Mouse (Mus musculus): ENCODE data around the gene Plcb1. TPM values are rescaled to one million over a fixed set of nuclear protein-coding genes. Genes with fewer than 3 reads are reported as not detected.

Gene Plcb1
- polyA plus RNA-seq, 1 experiment from 2014 or later, result 21.5 TPM

- ATAC-seq (ENCODE audit: insufficient read depth) (no peak), DNase-seq (no peak)
- H3K9ac ChIP-seq, result no peak overlapping the region; the same call in 1 of the 2 replicates
- no peak for TF ChIP-seq CTCF (IDR thresholded peaks at IDR 0.05; ENCODE audit: low read depth)
- H3K27ac ChIP-seq (ENCODE audit: low read depth), result no peak overlapping the region
- no peaks in the 10 kb centered on the region for H3K9me3 ChIP-seq (ENCODE audit: low read depth, low read length)
- H3K4me2 ChIP-seq, result no peak overlapping the region
- no peaks in the 10 kb centered on the region for H3K36me3 ChIP-seq (ENCODE audit: insufficient read depth)
- no peak overlapping the region for H3K4me3 ChIP-seq (ENCODE audit: low read depth, low read length)
- no peaks in the 10 kb centered on the region for H3K27me3 ChIP-seq (ENCODE audit: insufficient read depth, low read length)
- no peaks in the 10 kb centered on the region for H3K4me1 ChIP-seq (ENCODE audit: insufficient read depth)
- WGBS, result 38% methylated on average over 2 of the region's 2 CpGs
Observed at GRCm38 (mm10) chr2:135500872-135501271, 715.0 kb downstream of the Plcb1 start.

DNA sequence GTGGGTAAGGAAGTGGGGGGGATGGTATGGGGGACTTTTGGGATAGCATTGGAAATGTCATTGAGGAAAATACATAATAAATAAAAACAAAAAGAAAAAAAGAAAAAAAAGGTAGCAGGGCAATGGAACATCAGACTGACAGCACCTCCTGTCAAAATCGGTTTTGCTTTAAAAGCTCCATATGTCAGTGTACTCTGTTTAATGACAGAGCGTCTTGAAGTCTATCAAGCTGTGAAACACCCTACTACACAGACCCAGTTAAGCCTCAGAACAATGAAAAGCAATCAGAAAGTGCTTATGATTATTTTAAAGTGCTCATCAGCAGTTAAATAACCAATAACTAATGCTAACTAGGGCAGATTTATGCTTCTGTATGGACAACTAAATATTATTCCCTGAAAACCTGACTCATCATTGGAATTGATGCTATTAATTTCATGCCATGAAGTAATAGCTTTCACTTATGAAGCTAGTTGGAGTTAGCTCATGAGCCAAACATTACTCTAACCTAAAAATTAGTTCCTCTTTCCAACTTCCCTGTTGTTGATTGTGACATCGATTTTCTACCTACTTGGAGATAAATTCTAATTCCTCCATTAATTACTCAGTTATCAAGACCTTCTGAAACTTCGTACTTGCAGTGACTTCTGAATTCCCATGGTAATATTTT lies 717.6 kb downstream of the Plcb1 start:
- H3K27ac ChIP-seq (ENCODE audit: low read depth), result no peak overlapping the region
- H3K9me3 ChIP-seq (ENCODE audit: low read depth, low read length), result no peaks in the 10 kb centered on the region
- TF ChIP-seq CTCF (IDR thresholded peaks at IDR 0.05; ENCODE audit: low read depth), result no peak
- ATAC-seq (ENCODE audit: insufficient read depth), result no peak
- 81% methylated on average over 4 of the region's 4 CpGs for WGBS
- H3K4me3 ChIP-seq (ENCODE audit: low read depth, low read length), result no peak overlapping the region
- no peak for DNase-seq
- H3K9ac ChIP-seq, result no peak overlapping the region
- no peaks in the 10 kb centered on the region for H3K27me3 ChIP-seq (ENCODE audit: insufficient read depth, low read length)
- no peaks in the 10 kb centered on the region for H3K36me3 ChIP-seq (ENCODE audit: insufficient read depth)
- H3K4me1 ChIP-seq (ENCODE audit: insufficient read depth), result no peaks in the 10 kb centered on the region
- H3K4me2 ChIP-seq, result no peak overlapping the region

DNA sequence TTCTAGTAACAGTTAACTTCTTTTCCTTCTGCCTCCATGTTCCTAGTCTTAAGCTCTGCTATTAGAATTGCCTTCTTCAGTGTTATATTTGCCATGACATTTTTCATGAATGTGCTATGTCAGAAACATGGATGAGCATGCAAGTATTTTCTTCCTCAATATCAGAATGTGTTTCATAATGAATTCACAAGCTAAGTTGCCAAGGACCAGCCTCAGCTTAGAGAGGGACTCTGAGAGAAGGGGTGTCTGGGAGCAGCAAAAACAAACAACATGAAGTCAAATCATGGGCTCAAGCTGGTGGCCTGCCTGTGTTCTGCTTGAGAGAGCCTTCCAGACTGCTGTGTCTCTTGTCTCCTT lies 718.1 kb downstream of the Plcb1 start:
- no peak overlapping the region for H3K27ac ChIP-seq (ENCODE audit: low read depth)
- H3K4me3 ChIP-seq (ENCODE audit: low read depth, low read length), result no peak overlapping the region
- H3K4me1 ChIP-seq (ENCODE audit: insufficient read depth), result no peaks in the 10 kb centered on the region
- DNase-seq, result no peak
- no peak overlapping the region for H3K4me2 ChIP-seq
- no peak overlapping the region for H3K9ac ChIP-seq
- ATAC-seq (ENCODE audit: insufficient read depth), result no peak
- no peaks in the 10 kb centered on the region for H3K36me3 ChIP-seq (ENCODE audit: insufficient read depth)
- no peaks in the 10 kb centered on the region for H3K9me3 ChIP-seq (ENCODE audit: low read depth, low read length)
- no peaks in the 10 kb centered on the region for H3K27me3 ChIP-seq (ENCODE audit: insufficient read depth, low read length)
- no peak for TF ChIP-seq CTCF (IDR thresholded peaks at IDR 0.05; ENCODE audit: low read depth)

- H3K4me3 ChIP-seq (ENCODE audit: low read depth, low read length), result no peak overlapping the region
- no peaks in the 10 kb centered on the region for H3K9me3 ChIP-seq (ENCODE audit: low read depth, low read length)
- H3K27ac ChIP-seq (ENCODE audit: low read depth), result no peak overlapping the region
- WGBS, result 37% methylated on average over 1 of the region's 1 CpGs
- H3K4me2 ChIP-seq, result no peak overlapping the region
- no peak for DNase-seq
- TF ChIP-seq CTCF (IDR thresholded peaks at IDR 0.05; ENCODE audit: low read depth), result no peak
- no peak for ATAC-seq (ENCODE audit: insufficient read depth)
- H3K27me3 ChIP-seq (ENCODE audit: insufficient read depth, low read length), result no peaks in the 10 kb centered on the region
- no peaks in the 10 kb centered on the region for H3K4me1 ChIP-seq (ENCODE audit: insufficient read depth)
- H3K36me3 ChIP-seq (ENCODE audit: insufficient read depth), result no peaks in the 10 kb centered on the region
- H3K9ac ChIP-seq, result no peak overlapping the region
Observed at GRCm38 (mm10) chr2:135507111-135507510, 721.2 kb downstream of the Plcb1 start.

GRCm38 (mm10) chr2:135518956-135519355 lies 733.1 kb downstream of the Plcb1 start:
- no peaks in the 10 kb centered on the region for H3K36me3 ChIP-seq (ENCODE audit: insufficient read depth)
- H3K9ac ChIP-seq, result no peak overlapping the region
- no peaks in the 10 kb centered on the region for H3K4me1 ChIP-seq (ENCODE audit: insufficient read depth)
- no peak for TF ChIP-seq CTCF (IDR thresholded peaks at IDR 0.05; ENCODE audit: low read depth)
- H3K27ac ChIP-seq (ENCODE audit: low read depth), result no peak overlapping the region
- DNase-seq, result no peak
- no peak for ATAC-seq (ENCODE audit: insufficient read depth)
- 58% methylated on average over 2 of the region's 2 CpGs for WGBS
- no peak overlapping the region for H3K4me2 ChIP-seq
- H3K9me3 ChIP-seq (ENCODE audit: low read depth, low read length), result no peaks in the 10 kb centered on the region
- no peak overlapping the region for H3K4me3 ChIP-seq (ENCODE audit: low read depth, low read length)
- H3K27me3 ChIP-seq (ENCODE audit: insufficient read depth, low read length), result no peaks in the 10 kb centered on the region

Other genes with a start within 250 kb of the Plcb1 start
- gene Hao1, start 231.7 kb upstream of the Plcb1 start, polyA plus RNA-seq (2014; fragmentation: Nextera tagmentation; extraction: Ambion mirVana), result not detected in 2 replicates
- gene Tmx4, start 141.9 kb upstream of the Plcb1 start, polyA plus RNA-seq (2014; fragmentation: Nextera tagmentation; extraction: Ambion mirVana), result 24.9 and 25.7 TPM in 2 replicates

Measured in lung, embryonic 14.5 days (tissue).